Comparison of ENCODE assay signal across 1 mouse cellular context in genomic region chr1:74295456-74296171, GRCm38 (mm10).
TF ChIP-seq lines count a peak whose summit lies in the region.

No protein-coding gene starts in this region.

TF ChIP-seq in CH12.LX, 34 proteins besides CTCF, POLR2A, EP300 and RAD21:
- TF ChIP-seq NRF1 (IDR thresholded peaks at IDR 0.05; ENCODE audit: low read depth, low read length): 0 out of 2 replicates have a peak, but pooled peaks have one; percentile 9
- no peak for TF ChIP-seq USF1 (IDR thresholded peaks at IDR 0.05; ENCODE audit: low read depth, low read length)
- peak; percentile 65 for TF ChIP-seq MAZ (IDR thresholded peaks at IDR 0.05; ENCODE audit: low read depth, low read length)
- TF ChIP-seq CHD1 (IDR thresholded peaks at IDR 0.05; ENCODE audit: low read depth, low read length): 0 out of 2 replicates have a peak, but pooled peaks have one; percentile 55
- TF ChIP-seq JUND (conservative IDR thresholded peaks at IDR 0.05; ENCODE audit: low read depth, low read length): no peak
- peak; percentile 67 for TF ChIP-seq IRF4 (IDR thresholded peaks at IDR 0.05; ENCODE audit: low read depth, low read length)
- TF ChIP-seq USF2 (conservative IDR thresholded peaks at IDR 0.05; ENCODE audit: low read depth, low read length): no peak
- peak; percentile 86 for TF ChIP-seq BHLHE40 (IDR thresholded peaks at IDR 0.05; ENCODE audit: low read depth, low read length)
- TF ChIP-seq MEF2A (IDR thresholded peaks at IDR 0.05; ENCODE audit: borderline replicate concordance, low read depth, low read length): peak; percentile 30; the same call in 1 of the 2 replicates
- peak; percentile 65; the same call in 1 of the 2 replicates for TF ChIP-seq TCF12 (IDR thresholded peaks at IDR 0.05; ENCODE audit: low read depth, low read length)
- TF ChIP-seq ETS1 (conservative IDR thresholded peaks at IDR 0.05; ENCODE audit: low read depth, low read length): peak; percentile 96
- no peak for TF ChIP-seq ZC3H11A (IDR thresholded peaks at IDR 0.05; ENCODE audit: low read depth, low read length)
- peak; percentile 29; the same call in 1 of the 2 replicates for TF ChIP-seq CHD2 (IDR thresholded peaks at IDR 0.05; ENCODE audit: low read length)
- peak; percentile 73 for TF ChIP-seq ELF1 (IDR thresholded peaks at IDR 0.05; ENCODE audit: low read depth, low read length)
- TF ChIP-seq PAX5 (IDR thresholded peaks at IDR 0.05; ENCODE audit: low read length): no peak
- TF ChIP-seq ZNF384 (IDR thresholded peaks at IDR 0.05; ENCODE audit: low read depth, low read length): no peak
- no peak for TF ChIP-seq HCFC1 (IDR thresholded peaks at IDR 0.05; ENCODE audit: low read depth, low read length)
- no peak for TF ChIP-seq TBP (conservative IDR thresholded peaks at IDR 0.05; ENCODE audit: low read depth, low read length)
- peak; percentile 80 for TF ChIP-seq SIN3A (IDR thresholded peaks at IDR 0.05; ENCODE audit: low read length)
- TF ChIP-seq MXI1 (IDR thresholded peaks at IDR 0.05; ENCODE audit: low read depth, low read length): peak; percentile 61; the same call in 1 of the 2 replicates
